Mouse (Mus musculus) CH12.LX (cell line): ENCODE data around the gene Erbb4. TPM values are rescaled to one million over a fixed set of nuclear protein-coding genes. Genes with fewer than 3 reads are reported as not detected.

Experiments
- DNase-seq: peaks from one replicate; pipeline ENCODE4 v3.0.0-alpha.2; 2013; ENCODE audit errors: extremely low read depth
- H3K27ac ChIP-seq: 2 replicates; pipeline ENCODE4 v1.5.1; 2012; ENCODE audit warnings: low read depth, mild to moderate bottlenecking, control low read depth, moderate library complexity; ENCODE audit not compliant: insufficient read depth
- H3K27me3 ChIP-seq: replicated peaks from 2 replicates; pipeline ENCODE3; 2012; ENCODE audit warnings: inconsistent platforms
- H3K36me3 ChIP-seq, 2 experiments: replicated peaks in 1 of 2; 2 replicates each; pipeline versions ENCODE3 to v1.6.1; 2012; ENCODE audit warnings: inconsistent platforms in 1 of 2, low read length in 1 of 2, mild to moderate bottlenecking in 1 of 2, mixed read lengths in 1 of 2, moderate library complexity in 1 of 2; ENCODE audit not compliant: control insufficient read depth in 1 of 2, insufficient read depth in 1 of 2
- H3K4me1 ChIP-seq, 2 experiments: 2 replicates each; pipeline ENCODE4 v1.6.1; 2012; ENCODE audit warnings: inconsistent platforms in 1 of 2, moderate library complexity in 1 of 2; ENCODE audit not compliant: insufficient read depth in 2 of 2, control insufficient read depth in 1 of 2
- H3K4me2 ChIP-seq: 2 replicates; pipeline ENCODE4 v1.6.1; 2012; ENCODE audit warnings: low read depth, mild to moderate bottlenecking, control low read depth; ENCODE audit not compliant: poor library complexity, insufficient read depth, severe bottlenecking
- H3K4me3 ChIP-seq, 3 experiments: fragments of 150-350 bp in 1 of 3; sonication (generic) in 1 of 3; replicated peaks in 1 of 3; 2 replicates each; pipeline versions ENCODE3 to v1.5.1; 2011 to 2012; ENCODE audit warnings: low read depth in 2 of 3, low read length in 2 of 3, mild to moderate bottlenecking in 2 of 3, moderate library complexity in 2 of 3, control low read depth in 1 of 3, improper control_type of control experiment in 1 of 3, inconsistent platforms in 1 of 3, mixed read lengths in 1 of 3; ENCODE audit not compliant: poor library complexity in 1 of 3
- H3K79me2 ChIP-seq: replicated peaks from 2 replicates; pipeline ENCODE4 v1.6.1; 2012; ENCODE audit warnings: mild to moderate bottlenecking, moderate library complexity; ENCODE audit not compliant: control insufficient read depth, poor library complexity, insufficient read depth, severe bottlenecking; ENCODE audit errors: extremely low read depth
- H3K9ac ChIP-seq: 2 replicates; pipeline ENCODE4 v1.6.1; 2012; ENCODE audit warnings: low read depth, mild to moderate bottlenecking, control low read depth, moderate library complexity; ENCODE audit not compliant: insufficient read depth
- H3K9me3 ChIP-seq: replicated peaks from 2 replicates; pipeline ENCODE3; 2012; ENCODE audit warnings: low read length, inconsistent platforms, mixed read lengths
- CHD2 ChIP-seq: IDR thresholded peaks from 2 replicates; pipeline ENCODE4 v1.6.1; 2011; ENCODE audit warnings: low read length, improper control_type of control experiment
- CTCF ChIP-seq, 2 experiments: IDR thresholded peaks in 1 of 2; conservative IDR thresholded peaks in 1 of 2; 2 replicates each; pipeline ENCODE4 v1.5.1; 2011 to 2012; ENCODE audit warnings: low read depth in 2 of 2, low read length in 2 of 2, improper control_type of control experiment in 1 of 2, inconsistent platforms in 1 of 2, mild to moderate bottlenecking in 1 of 2, moderate library complexity in 1 of 2
- ELF1 ChIP-seq: IDR thresholded peaks from 2 replicates; pipeline ENCODE4 v1.6.1; 2014; ENCODE audit warnings: low read depth, mild to moderate bottlenecking, inconsistent platforms, low read length, improper control_type of control experiment
- EP300 ChIP-seq: IDR thresholded peaks from 2 replicates; pipeline ENCODE4 v1.6.1; 2011; ENCODE audit warnings: low read length, improper control_type of control experiment
- GABPA ChIP-seq: IDR thresholded peaks from 2 replicates; pipeline ENCODE4 v1.6.1; 2012; ENCODE audit warnings: low read depth, low read length, improper control_type of control experiment, inconsistent platforms; ENCODE audit not compliant: insufficient replicate concordance
- HCFC1 ChIP-seq: IDR thresholded peaks from 2 replicates; pipeline ENCODE4 v1.6.1; 2012; ENCODE audit warnings: low read depth, mild to moderate bottlenecking, inconsistent platforms, low read length, improper control_type of control experiment
- JUN ChIP-seq: IDR thresholded peaks from 2 replicates; pipeline ENCODE4 v1.6.1; 2011; ENCODE audit warnings: low read depth, mild to moderate bottlenecking, low read length, improper control_type of control experiment, moderate library complexity; ENCODE audit not compliant: insufficient read depth
- KAT2A ChIP-seq: IDR thresholded peaks from 2 replicates; pipeline ENCODE4 v1.6.1; 2012; ENCODE audit warnings: low read length, improper control_type of control experiment, inconsistent platforms; ENCODE audit not compliant: insufficient replicate concordance
- MAX ChIP-seq: IDR thresholded peaks from 2 replicates; pipeline ENCODE4 v1.6.1; 2011; ENCODE audit warnings: low read length, improper control_type of control experiment
- NRF1 ChIP-seq: IDR thresholded peaks from 2 replicates; pipeline ENCODE4 v1.6.1; 2014; ENCODE audit warnings: low read depth, mild to moderate bottlenecking, inconsistent platforms, low read length, improper control_type of control experiment, moderate library complexity
- PAX5 ChIP-seq: IDR thresholded peaks from 2 replicates; pipeline ENCODE4 v1.6.1; 2012; ENCODE audit warnings: low read length, inconsistent platforms, mixed read lengths
- POLR2A ChIP-seq: IDR thresholded peaks from 2 replicates; pipeline ENCODE4 v1.6.1; 2011; ENCODE audit warnings: low read depth, mild to moderate bottlenecking, improper control_type of control experiment, low read length
- RCOR1 ChIP-seq: conservative IDR thresholded peaks from 2 replicates; pipeline ENCODE4 v1.6.1; 2012; ENCODE audit warnings: low read depth, mild to moderate bottlenecking, inconsistent platforms, low read length, improper control_type of control experiment
- SMC3 ChIP-seq: IDR thresholded peaks from 2 replicates; pipeline ENCODE4 v1.6.1; 2011; ENCODE audit warnings: low read depth, low read length, improper control_type of control experiment
- TBP ChIP-seq: conservative IDR thresholded peaks from 2 replicates; pipeline ENCODE4 v1.6.1; 2011; ENCODE audit warnings: low read depth, low read length, improper control_type of control experiment
- TCF12 ChIP-seq: IDR thresholded peaks from 2 replicates; pipeline ENCODE4 v1.6.1; 2014; ENCODE audit warnings: low read depth, mild to moderate bottlenecking, inconsistent platforms, low read length, improper control_type of control experiment
- USF1 ChIP-seq: IDR thresholded peaks from 2 replicates; pipeline ENCODE4 v1.6.1; 2014; ENCODE audit warnings: low read depth, mild to moderate bottlenecking, inconsistent platforms, low read length, improper control_type of control experiment
- USF2 ChIP-seq: conservative IDR thresholded peaks from 2 replicates; pipeline ENCODE4 v1.6.1; 2011; ENCODE audit warnings: low read depth, low read length, improper control_type of control experiment
- ZC3H11A ChIP-seq: IDR thresholded peaks from 2 replicates; pipeline ENCODE4 v1.6.1; 2012; ENCODE audit warnings: low read depth, mild to moderate bottlenecking, inconsistent platforms, low read length, improper control_type of control experiment
- ZMIZ1 ChIP-seq: IDR thresholded peaks from 2 replicates; pipeline ENCODE4 v1.6.1; 2012; ENCODE audit warnings: low read depth, mild to moderate bottlenecking, inconsistent platforms, low read length, improper control_type of control experiment
- dilution Hi-C: fragments of 300-500 bp; cut with MboI; formaldehyde crosslinking; loops from 2 replicates; pipeline ENCODE4 v1.14.3; 2020; ENCODE audit warnings: low sequenced_read_pairs; ENCODE audit not compliant: extremely low pct_unique_long_range_greater_than_20kb, extremely low pct_ligation_motif_present
- in situ Hi-C: fragments of 300-500 bp; cut with MboI; formaldehyde crosslinking; loops from 3 replicates; pipeline ENCODE4 v1.14.3; 2019; ENCODE audit warnings: low sequenced_read_pairs, low pct_ligation_motif_present, low pct_unique_long_range_greater_than_20kb, mixed read lengths
- polyA plus RNA-seq: library from polyadenylated mRNA; unstranded; fragments of >175 nt; gene quantifications from 2 replicates; pipeline ENCODE4 v1.2.1, GENCODE M21; 2012; ENCODE audit warnings: low read depth; ENCODE audit not compliant: insufficient read length
- total RNA-seq, 2 experiments: library from RNA; depleted of rRNA; stranded (reverse); fragments of 300-350 nt in 1 of 2; fragments of >200 nt in 1 of 2; gene quantifications; 2 replicates each; pipeline ENCODE4 v1.2.3; 2012 to 2014

Gene Erbb4
- total and polyA plus RNA-seq, 3 experiments = not detected

DNA sequence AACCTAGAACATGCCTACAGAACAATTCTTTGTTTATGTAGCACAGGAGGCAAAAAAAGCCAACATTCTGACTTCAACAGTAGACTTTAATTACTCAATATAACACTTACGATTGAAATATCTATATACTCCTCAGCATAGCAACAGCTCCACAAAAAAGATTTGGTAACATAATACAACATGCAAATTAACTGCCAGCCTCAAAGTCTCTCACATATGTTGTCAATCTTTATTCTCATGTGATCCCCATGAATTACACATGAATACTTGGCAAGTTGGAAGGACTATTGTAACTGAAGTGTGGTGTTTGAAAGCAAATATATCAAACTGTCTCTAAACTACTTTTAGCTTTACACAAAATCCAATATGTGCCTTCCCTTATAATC, 234.2 kb downstream of the Erbb4 start:
- in situ Hi-C loops = no loop called here

DNA sequence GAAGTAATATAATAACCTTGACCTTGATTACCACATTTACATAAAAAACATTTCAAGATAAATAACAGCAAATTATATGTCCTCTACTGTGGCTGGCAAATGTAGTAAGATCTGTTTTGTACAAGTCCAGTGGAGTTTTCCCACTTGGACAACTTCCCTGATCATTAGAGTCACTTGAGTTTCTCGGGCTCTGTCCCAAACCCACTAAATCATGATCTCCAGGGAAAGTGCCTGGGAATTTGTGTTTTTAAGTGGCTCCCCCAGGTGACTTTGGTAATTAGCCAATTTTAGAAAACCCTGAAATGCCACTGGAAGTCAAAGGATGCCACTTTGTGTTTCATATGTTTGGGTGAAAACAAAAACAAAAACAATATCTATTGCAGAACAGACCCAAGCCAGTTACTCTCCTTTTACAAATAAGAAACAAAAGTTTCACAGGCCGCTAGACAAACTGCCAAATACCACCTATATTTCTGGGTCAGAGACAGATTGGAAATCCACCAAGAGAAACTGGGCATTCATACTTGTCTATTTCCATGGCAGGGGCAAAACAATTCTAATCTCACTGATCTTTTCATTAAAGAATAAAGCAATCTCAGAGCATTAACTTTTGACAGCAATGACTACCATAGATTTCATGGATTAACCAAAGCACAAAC, 234.8 kb downstream of the Erbb4 start:
- Histone ChIP-seq H3K36me3 (no peaks in the 10 kb centered on the region), H3K9me3 (peaks cover 13% of the 10 kb centered on the region), H3K27me3 (no peaks in the 10 kb centered on the region), H3K79me2 (no peaks in the 10 kb centered on the region), H3K27ac (no peak overlapping the region), H3K9ac (no peak overlapping the region), H3K4me2 (no peak overlapping the region), H3K4me3 (no peak overlapping the region), H3K4me1 (no peaks in the 10 kb centered on the region)
- dilution Hi-C loops = no loop called here
- no peak for DNase-seq
- in situ Hi-C loops = no loop called here
- TF ChIP-seq SMC3 = no peak

More for the DNA sequence above, 234.2 kb downstream of the Erbb4 start:
- Histone ChIP-seq H3K27ac (no peak overlapping the region), H3K9ac (no peak overlapping the region), H3K4me2 (no peak overlapping the region), H3K4me1 (no peaks in the 10 kb centered on the region), H3K4me3 (no peak overlapping the region), H3K79me2 (no peaks in the 10 kb centered on the region), H3K36me3 (no peaks in the 10 kb centered on the region), H3K9me3 (peaks cover 14% of the 10 kb centered on the region), H3K27me3 (no peaks in the 10 kb centered on the region)
- TF ChIP-seq CTCF (conservative IDR thresholded peaks at IDR 0.05 in 1 of 2, IDR thresholded peaks at IDR 0.05 in 1 of 2; ENCODE audit: low read depth in 2 of 2, low read length in 2 of 2) (no peak), USF1 (no peak), NRF1 (no peak), ZMIZ1 (no peak), HCFC1 (no peak), PAX5 (no peak), USF2 (no peak), CHD2 (no peak), JUN (no peak), KAT2A (no peak), EP300 (no peak), TCF12 (no peak), POLR2A (no peak), GABPA (no peak), TBP (no peak), MAX (no peak), RCOR1 (no peak), ZC3H11A (no peak), ELF1 (no peak)
- dilution Hi-C loops = no loop called here
- DNase-seq = no peak
